Mouse (Mus musculus): ENCODE results near the gene Tbcel. TPM values are rescaled to one million over a fixed set of nuclear protein-coding genes. Genes with fewer than 3 reads are reported as not detected.
A peak's percentile ranks its signal among the peaks of the same experiment; 100 is the strongest.

The Tbcel gene
- polyA plus RNA-seq, 3 experiments from 2014 or later: 6.5 to 7.8 (median 7.2) TPM

GRCm38 (mm10) chr9:42482944-42483343 is 24.7 kb downstream of the Tbcel start:
- ATAC-seq: no peak

- ATAC-seq: no peak
Observed at GRCm38 (mm10) chr9:42476166-42476565, 31.4 kb downstream of the Tbcel start.

GRCm38 (mm10) chr9:42474244-42474643 is 33.4 kb downstream of the Tbcel start:
- no peak for ATAC-seq

- ATAC-seq: peak; percentile 89
Observed at GRCm38 (mm10) chr9:42471921-42472747, 35.5 kb downstream of the Tbcel start.

- no peak for ATAC-seq
Observed at GRCm38 (mm10) chr9:42471214-42471613, 36.4 kb downstream of the Tbcel start.

- no peak for ATAC-seq
Observed at GRCm38 (mm10) chr9:42469323-42469722, 38.3 kb downstream of the Tbcel start.

GRCm38 (mm10) chr9:42468360-42468759 is 39.2 kb downstream of the Tbcel start:
- no peak for ATAC-seq

- no peak for ATAC-seq
Observed at GRCm38 (mm10) chr9:42467116-42467815, 40.3 kb downstream of the Tbcel start.

GRCm38 (mm10) chr9:42465661-42466091 is 41.9 kb downstream of the Tbcel start:
- ATAC-seq: peak; percentile 89

- no peak for ATAC-seq
Observed at GRCm38 (mm10) chr9:42464181-42464580, 43.4 kb downstream of the Tbcel start.

GRCm38 (mm10) chr9:42463220-42463989 is 44.2 kb downstream of the Tbcel start:
- no peak for ATAC-seq

GRCm38 (mm10) chr9:42462585-42463219 is 44.9 kb downstream of the Tbcel start:
- ATAC-seq: no peak

- ATAC-seq: no peak
Observed at GRCm38 (mm10) chr9:42461390-42462108, 46.1 kb downstream of the Tbcel start.

- ATAC-seq: no peak
Observed at GRCm38 (mm10) chr9:42460353-42460752, 47.3 kb downstream of the Tbcel start.

- ATAC-seq: no peak
Observed at GRCm38 (mm10) chr9:42459736-42460135, 47.9 kb downstream of the Tbcel start.

GRCm38 (mm10) chr9:42458741-42459515 is 48.7 kb downstream of the Tbcel start:
- no peak for ATAC-seq

- ATAC-seq: no peak
Observed at GRCm38 (mm10) chr9:42457501-42457900, 50.1 kb downstream of the Tbcel start.

- no peak for ATAC-seq
Observed at GRCm38 (mm10) chr9:42454364-42454763, 53.2 kb downstream of the Tbcel start.

- no peak for ATAC-seq
Observed at GRCm38 (mm10) chr9:42449043-42449442, 58.6 kb downstream of the Tbcel start.

- no peak for ATAC-seq
Observed at GRCm38 (mm10) chr9:42442100-42442499, 65.5 kb downstream of the Tbcel start.

- no peak for ATAC-seq
Observed at GRCm38 (mm10) chr9:42441234-42441633, 66.4 kb downstream of the Tbcel start.
